Mouse (Mus musculus): ENCODE measurements around the gene Sell. TPM values are rescaled to one million over a fixed set of nuclear protein-coding genes. Genes with fewer than 3 reads are reported as not detected.
"Not testable (repeated sequence)": the region's sequence is repeated elsewhere in the genome, so short reads cannot be mapped to it uniquely, and the experiment has no call there.

The Sell gene
- total RNA-seq (2021), result under 1 TPM in 1 of 2 experiments, not detected in 1; 0.16 TPM
- long read RNA-seq, result 0 reads

DNA sequence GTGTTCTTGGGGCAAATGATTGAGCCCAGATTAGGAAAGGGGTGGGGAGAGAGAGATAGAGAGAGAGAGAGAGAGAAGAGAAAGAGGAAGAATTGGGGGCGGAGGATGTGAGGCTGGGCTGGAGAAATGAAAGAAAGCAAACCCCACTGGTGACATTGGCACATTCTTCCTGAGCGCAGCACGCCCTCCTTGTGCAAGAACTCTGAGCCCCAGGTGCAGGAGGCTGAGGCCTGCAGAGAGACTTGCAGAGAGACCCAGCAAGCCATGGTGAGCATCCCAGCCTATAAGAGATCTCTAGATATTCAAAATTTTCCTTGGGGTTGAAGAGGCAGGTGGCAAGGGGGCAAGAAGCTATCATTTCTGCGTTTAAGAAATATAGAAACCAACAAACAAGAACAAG is at the start of gene Sell:
TSS of gene Sell (plus strand) at position 58 of the 400 bp plus-strand sequence.
- no peak for DNase-seq (ENCODE audit: low spot score in 2 of 2)

DNA sequence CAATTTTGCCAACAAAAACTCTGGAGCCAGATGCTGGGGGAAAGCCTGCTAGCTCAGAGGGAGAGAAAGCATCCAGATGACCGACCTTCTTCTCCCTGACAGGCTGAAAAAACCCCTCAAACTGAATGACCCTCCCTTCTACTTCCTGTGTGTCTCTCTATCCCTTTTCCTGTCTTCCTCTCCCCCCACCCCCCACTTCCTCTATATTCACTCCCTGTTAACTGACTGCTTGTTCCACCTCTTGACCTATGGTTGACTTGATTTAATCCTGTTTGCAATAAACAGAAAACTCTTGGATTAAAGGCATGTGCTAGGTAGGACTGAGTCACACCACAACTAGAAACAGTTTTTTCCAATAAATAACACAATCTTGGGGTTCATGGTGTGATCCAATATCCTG is 47.2 kb upstream of the Sell start:
- DNase-seq (ENCODE audit: low spot score in 2 of 2), result no peak

DNA sequence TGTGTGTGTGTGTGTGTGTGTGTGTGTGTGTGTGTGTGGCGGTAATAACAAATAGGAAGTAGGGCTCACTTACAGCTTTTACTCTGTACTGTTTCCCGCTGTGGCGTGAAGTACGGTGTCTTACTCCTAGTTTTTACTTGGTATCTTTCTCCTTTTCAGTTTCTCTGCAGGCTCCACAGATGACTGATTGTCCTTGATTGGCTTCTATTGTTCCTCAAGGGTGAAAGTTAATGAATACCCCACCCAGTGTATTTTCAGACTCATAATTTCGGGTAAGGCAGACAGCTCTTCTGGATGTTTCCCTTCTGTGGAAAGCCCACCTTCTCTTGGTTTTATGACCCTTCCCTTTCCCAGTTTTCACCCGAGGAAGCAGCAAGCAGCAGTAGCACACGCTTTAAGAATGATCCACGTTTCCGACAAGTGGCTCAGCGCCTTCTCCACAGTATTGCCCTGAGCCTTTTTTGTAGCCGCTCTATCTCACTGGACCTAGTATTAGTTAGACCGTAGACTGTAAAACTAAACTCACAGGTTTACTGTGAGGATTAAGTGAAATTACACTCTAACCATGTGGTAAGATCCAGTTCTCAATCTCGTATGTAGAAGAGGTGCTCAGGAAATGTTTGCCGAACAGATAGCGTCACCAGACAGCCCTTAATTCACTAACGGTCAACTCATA is 43.4 kb upstream of the Sell start:
- no peak for DNase-seq (ENCODE audit: low spot score in 2 of 2)

DNA sequence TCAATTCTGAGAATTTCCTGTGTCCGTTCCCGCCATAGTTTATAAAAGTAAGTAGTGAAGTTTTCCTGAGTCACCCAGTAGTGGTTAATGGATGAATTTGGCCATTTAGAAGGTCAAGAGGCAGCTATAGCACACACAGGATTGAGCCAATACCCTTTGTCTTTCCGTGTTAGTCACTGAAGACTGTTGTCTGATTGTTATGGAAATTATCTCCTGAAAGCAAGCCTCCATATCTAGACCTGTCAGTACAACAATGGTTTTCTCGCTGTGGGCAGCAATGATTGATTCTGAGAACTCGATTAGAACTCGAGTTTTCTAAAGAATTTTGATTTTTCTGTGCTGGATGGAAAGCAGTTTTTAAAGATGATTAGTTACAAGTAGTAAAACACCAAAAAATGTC is 42.0 kb upstream of the Sell start:
- no peak for DNase-seq (ENCODE audit: low spot score in 2 of 2)

DNA sequence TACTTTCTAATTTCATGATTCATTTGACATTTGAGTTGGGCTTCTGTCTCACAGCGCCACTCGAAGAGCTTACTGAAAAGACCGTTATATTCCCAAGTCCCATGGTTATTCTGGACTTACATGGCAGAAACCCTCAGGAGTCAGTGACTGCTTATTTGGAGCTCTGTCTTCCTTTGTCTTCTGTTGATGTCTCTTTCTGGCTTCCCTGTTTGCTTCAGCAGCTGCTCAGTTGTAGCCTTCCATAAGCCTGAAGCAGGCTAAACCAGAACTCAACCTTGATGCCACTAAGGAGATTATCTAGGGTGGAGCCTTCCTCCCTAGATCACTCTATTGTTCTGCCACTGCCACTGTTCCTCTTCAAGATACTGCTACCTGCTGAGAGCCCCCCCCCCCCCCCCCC is 41.0 kb upstream of the Sell start:
- not testable (repeated sequence) for DNase-seq (ENCODE audit: low spot score in 2 of 2)

DNA sequence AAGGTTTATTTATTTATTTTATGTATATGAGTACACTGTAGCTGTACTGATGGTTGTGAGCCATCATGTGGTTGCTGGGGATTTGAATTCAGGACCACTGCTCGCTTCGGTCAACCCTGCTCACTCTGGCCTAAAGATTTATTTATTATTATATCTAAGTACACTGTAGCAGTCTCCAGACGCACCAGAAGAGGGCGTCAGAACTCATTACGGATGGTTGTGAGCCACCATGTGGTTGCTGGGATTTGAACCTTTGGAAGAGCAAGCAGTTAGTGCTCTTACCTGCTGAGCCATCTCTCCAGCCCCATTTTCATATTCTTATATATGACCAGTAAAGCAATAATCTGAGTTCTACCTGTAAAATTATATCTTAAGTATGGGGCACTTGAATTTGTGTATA is 39.7 kb upstream of the Sell start:
- not testable (repeated sequence) for DNase-seq (ENCODE audit: low spot score in 2 of 2)

DNA sequence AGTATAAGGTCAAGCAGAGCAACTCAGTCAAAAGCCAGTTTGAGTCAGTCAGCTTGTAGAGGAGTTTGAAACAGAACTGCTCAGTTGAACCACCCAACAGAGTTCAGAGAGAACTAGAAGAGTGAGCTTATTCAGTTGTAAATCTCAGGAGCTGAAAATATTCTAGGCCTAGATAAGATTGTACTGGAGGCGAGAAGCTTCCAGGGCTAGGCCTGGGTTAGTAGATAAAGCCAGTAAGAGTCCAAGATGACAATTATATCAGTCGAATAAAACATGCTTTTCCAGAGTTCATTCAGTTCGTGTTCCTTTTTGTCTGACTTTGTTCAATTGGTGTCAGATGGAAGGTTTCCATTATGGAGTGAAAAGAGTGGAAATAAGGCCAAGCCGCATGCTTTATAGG is 36.1 kb upstream of the Sell start:
- no peak for DNase-seq (ENCODE audit: low spot score in 2 of 2)

DNA sequence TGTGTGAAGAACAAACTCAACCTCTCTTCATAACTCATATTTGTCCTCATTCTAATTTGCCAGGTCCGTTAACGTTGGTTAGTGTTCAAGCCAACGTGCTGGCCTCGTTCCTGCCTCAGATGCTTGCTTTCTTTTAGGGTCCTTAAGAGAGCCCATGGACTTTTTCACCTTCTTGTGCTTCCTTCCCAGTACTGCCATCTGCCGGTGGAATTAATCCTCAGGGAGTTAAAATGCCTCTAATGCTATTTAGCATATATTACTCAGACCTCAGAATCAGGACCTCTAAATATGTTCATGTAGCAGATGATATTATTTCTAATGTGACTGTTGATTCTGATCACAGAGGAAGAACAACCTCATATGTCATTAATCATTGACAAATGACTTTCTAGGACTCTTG is 34.4 kb upstream of the Sell start:
- DNase-seq (ENCODE audit: low spot score in 2 of 2), result peak in 1 of 2 experiments; percentile 13

DNA sequence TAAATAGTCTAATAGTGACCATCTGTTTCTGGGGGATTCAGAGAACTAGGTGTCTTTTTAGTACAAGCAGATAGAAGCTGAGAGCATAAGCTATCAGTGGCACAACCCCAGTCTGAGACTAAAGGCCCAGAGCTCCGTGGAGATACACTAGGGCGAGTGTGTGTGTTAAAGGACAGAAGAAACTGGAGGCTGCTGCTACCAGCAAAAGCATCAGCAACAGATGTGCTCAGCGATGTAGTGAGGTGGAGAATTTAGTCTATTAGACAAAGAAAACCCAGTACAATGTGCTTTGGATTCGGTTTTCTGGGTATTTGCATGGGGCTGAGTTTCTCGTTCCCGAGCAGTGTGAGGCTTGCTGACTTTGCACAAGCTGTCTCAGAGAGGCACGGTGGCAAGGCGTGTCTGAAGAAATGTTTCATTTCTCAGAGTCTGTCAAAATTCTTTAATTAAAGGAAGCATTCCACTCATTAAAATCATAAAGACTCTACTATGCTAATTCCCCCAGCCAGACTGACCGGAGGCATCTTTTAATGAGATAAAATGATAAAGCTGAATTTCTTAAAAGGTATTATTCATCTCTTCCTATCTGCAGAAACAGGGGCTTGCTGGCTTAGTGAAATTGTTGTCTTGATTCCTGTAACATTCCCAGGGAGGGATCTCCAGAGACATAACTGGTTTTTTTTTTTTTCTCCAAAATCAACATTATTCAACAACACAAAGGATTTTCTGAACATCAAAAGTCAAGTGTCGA is 21.2 kb upstream of the Sell start:
- DNase-seq (ENCODE audit: low spot score in 2 of 2), result no peak

DNA sequence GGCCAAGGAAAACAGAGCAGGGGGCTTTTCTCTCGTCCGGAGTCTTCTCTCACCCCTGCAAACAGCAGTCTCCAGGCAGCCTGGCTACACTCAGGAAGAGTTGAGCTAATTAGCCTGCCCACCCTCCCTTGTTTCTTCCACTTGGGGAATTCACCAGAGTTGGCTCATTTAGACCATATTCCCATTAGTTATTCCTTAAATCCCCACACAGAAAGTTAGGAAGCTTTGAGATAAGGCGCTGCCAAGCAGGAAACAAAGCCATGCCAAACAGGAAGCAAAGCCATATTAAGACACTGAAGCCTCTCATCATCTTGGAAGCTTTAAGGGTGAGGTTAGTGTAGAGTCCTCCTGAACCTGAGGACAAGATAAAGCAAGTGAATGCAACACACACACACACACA is 18.2 kb upstream of the Sell start:
- no peak for DNase-seq (ENCODE audit: low spot score in 2 of 2)

DNA sequence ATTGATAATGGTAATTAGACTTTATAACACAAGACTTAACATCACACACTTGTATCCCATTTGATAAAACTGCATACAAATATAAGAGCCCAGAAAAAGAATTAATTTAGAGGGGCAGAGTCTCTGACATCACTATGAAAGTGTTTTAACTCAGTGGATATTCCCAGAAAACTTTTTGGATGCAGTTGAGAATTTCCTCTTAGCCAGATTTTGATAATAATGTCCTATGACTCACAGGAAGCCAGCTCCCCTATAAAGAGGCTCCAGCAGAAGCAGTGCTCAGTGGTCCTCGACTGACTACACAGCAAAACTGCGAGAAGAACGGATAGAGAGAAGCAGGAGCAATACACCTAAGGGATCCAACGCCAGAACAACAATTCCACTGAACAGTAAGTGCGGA is 13.8 kb upstream of the Sell start, which contains the start of gene Sele:
TSS of gene Sele (plus strand) at position 301 of the 400 bp plus-strand sequence.
- DNase-seq (ENCODE audit: low spot score in 2 of 2), result no peak

DNA sequence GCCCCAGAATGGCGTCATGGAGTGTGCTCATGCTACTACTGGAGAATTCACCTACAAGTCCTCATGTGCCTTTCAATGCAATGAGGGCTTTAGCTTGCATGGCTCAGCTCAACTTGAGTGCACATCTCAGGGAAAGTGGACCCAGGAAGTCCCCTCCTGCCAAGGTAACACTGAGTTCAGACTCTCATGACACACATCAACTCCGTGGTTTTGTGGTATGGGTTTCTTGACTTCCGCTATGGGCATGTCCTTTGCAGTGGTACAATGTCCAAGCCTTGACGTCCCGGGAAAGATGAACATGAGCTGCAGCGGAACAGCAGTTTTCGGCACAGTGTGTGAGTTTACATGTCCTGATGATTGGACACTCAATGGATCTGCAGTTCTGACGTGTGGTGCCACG is 8.2 kb upstream of the Sell start:
- DNase-seq (ENCODE audit: low spot score in 2 of 2), result no peak

DNA sequence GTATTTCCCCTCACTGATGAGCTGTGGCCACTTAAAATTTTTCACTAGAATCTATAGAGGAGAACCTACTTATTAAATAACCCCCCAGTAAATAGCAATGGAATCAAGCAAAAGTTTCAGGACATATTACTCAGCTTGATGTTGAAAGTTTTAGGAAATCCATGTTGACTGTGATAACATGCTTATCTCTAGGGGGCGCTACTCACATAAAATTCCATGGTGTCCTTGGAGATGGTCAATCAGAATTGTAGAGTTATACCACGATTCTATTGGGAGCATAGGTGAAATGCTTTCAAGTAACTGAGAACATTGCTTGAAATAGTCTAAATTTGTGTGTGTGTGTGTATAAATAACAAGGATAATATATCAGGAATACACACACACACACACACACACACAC is 7.0 kb upstream of the Sell start:
- no peak for DNase-seq (ENCODE audit: low spot score in 2 of 2)

DNA sequence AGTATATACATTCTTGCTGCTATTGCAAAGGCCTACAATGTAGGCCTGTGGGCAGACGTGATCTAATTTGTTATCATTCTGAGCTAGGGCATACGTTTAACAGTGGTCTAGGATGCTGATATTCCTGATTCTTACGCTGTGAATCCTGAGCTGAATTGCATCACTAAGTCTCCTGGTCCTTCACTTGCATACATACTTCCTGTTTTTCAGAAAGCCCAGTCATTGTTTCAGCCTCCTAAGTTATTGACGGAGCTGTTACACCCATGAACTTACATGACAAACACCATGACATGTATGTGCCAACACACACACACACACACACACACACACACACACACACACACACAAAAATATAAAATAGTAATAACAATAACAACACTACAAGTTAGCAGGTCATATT is 1.7 kb upstream of the Sell start:
- no peak for DNase-seq (ENCODE audit: low spot score in 2 of 2)

DNA sequence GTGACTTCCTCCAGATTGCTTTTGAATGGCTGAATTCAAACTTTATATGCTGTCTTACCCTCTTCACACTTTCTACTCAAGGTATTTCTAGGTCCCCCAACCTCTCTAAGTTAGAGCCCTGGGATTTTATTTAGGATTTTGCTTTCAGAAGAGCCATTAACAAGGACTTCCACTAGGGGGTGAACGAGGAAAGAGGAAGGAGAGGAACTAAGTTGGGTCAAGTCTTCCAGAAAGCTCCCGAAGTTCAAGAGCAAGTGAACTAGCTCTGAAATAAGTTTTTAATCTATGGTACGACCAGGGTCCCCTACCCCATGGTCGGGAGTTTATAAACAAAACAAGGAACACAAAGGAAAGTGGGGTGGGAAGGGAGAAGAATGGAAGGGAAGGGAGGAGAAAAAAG is 504 bp upstream of the Sell start:
- DNase-seq (ENCODE audit: low spot score in 2 of 2), result no peak

DNA sequence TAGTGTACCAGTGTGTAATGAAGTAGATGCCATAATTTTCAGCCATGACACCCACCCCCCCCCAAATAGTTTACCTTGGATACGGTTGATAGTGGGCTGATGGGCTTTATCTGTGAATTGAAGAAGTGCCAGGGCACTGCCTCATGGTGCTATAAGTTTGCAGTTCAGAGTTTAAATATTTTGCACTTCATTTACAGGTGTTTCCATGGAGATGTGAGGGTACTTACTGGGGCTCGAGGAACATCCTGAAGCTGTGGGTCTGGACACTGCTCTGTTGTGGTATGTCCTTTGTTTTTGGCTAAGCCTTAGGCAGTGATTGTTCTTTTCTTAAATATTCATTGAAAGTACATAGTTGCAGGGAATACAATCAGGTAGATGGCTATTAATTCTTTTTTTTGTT is 1.1 kb downstream of the Sell start:
- DNase-seq (ENCODE audit: low spot score in 2 of 2), result no peak

DNA sequence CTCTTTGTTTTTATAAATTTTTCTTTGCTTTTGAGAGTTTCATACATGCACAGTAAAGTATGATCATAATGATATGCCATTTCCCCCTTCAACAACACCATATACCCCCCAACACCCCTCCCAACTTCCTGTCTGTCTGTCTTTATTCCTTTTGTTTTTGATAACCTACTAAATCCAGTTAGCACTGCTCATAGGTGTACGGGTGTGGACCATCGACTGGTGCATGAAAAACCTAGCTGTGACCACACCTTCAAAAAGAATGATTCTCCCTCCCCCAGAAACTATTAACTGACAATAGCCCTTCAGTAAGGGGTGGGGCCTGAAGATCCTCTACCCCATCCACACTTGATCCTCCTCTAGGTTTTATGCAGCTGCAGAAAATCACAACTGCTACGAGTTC is 2.0 kb downstream of the Sell start:
- no peak for DNase-seq (ENCODE audit: low spot score in 2 of 2)

DNA sequence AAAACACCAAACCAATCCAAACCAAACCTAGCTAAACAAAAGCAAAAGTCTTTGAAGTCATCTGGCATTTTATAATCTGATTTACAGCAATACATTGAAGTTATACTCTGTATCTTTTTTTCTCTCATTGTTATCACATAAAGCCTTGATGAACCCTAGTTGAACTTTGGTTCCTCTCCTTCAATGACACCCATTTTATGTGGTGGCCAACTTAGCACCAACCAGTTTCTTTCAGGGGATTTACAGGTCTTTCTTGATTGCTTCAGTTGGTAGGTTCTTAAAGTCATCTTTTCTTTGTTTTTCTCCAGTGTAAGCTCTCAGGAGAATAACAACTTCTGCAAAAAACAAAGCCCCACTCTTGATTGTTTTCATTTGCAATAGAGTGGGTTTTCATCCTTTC is 7.5 kb downstream of the Sell start:
- DNase-seq (ENCODE audit: low spot score in 2 of 2), result no peak

DNA sequence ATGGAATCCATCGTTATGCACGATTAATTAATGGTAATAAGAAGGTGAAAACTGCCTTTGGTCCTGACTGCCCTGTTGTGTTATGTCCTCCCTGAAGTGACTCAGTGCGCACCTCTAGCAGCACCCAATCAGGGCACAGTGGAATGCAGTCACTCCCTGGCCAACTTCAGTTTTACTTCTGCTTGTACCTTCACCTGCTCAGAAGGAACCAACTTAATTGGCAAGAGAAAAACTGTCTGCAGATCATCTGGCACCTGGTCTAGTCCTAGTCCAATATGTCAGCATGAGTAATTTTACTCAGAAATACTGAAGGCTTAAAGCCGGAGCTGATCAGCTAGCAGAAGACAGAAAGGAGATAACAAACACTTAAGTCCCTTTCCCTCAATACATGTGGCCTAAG is 8.7 kb downstream of the Sell start:
- no peak for DNase-seq (ENCODE audit: low spot score in 2 of 2)

DNA sequence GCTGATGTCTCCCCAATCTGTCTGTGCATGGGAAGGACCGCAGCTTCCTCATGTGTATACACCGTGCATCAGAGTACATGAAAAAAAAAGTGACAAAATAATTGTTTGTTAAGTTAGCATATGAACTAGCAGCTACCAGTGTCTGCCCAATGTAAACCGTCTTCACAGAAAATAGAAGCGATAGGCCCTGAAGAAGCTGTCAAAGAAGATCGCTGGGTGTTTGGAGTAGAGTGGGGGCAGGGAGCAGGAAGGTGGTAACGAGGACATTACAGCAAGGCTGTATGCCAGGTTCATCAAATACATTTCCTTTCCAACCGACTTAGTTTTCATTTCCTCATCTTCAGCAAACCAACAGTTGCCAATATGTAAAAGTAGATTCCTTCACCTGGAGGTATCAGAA is 9.3 kb downstream of the Sell start:
- DNase-seq (ENCODE audit: low spot score in 2 of 2), result no peak

DNA sequence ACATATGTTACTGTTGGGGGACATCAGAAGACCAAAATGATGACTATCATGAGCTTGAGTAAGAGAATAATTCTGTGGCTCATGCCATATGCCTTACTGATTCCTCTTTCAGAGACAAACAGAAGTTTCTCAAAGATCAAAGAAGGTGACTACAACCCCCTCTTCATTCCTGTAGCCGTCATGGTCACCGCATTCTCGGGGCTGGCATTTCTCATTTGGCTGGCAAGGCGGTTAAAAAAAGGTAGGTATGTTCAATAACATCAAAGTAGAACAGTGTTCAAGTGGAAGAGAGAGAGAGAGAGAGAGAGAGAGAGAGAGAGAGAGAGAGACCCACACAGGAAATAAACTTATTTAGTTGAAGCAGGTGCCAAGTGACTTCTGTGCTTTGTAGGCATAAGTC is 10.2 kb downstream of the Sell start:
- no peak for DNase-seq (ENCODE audit: low spot score in 2 of 2)

DNA sequence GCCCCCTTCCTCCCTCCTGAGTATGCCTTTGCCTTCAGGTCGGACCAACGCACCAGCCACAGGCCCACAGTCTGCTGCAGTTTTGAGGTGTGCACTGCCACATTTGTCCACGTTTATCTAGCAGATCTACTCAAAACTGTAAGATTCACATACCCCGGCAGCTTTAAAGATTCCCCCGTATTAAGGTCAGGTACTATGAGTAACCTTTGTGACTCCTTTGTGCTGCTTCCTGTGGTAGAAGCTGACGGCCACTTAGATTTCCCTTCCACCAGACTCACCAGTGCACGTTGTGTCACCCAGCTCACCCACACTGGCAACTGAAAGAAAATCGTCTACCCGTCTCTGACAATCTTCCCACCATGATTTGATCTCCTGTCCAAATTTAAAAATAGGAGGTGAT is 11.3 kb downstream of the Sell start:
- DNase-seq (ENCODE audit: low spot score in 2 of 2), result no peak

DNA sequence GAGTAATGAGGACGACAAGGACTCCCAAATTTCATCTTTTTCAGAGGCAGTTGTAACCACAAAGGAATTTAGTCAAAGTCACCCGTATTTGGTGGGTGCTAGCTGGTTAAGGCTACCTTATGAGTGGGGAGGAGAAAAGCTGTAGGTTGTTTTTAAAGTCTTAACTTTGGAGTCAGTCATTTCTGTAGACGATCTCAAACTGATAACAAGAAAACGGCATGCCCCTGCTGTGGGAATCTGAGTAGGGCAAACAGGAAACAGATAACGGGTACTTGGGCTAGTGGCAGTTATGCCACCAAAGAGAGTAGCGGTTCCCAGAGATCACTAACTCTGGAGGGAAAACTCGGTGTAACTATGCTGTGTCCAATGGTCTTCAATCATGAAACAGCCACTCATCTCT is 12.0 kb downstream of the Sell start:
- no peak for DNase-seq (ENCODE audit: low spot score in 2 of 2)

Data from layer of hippocampus, postnatal 10 days (tissue).